Mouse (Mus musculus): ENCODE measurements around the gene Prcd.

The Prcd gene

GRCm38 (mm10) chr11:116690701-116691575, 37.6 kb downstream of the Prcd start:
- DNase-seq (ENCODE audit: low spot score in 2 of 2) = no peak

- no peak for DNase-seq (ENCODE audit: low spot score in 2 of 2)
Measured at GRCm38 (mm10) chr11:116693899-116694249, 40.5 kb downstream of the Prcd start.

GRCm38 (mm10) chr11:116694250-116695193, 41.2 kb downstream of the Prcd start:
- no peak for DNase-seq (ENCODE audit: low spot score in 2 of 2)

- DNase-seq (ENCODE audit: low spot score in 2 of 2) = no peak
Measured at GRCm38 (mm10) chr11:116695194-116695880, 42.0 kb downstream of the Prcd start.

GRCm38 (mm10) chr11:116696426-116696825, 43.1 kb downstream of the Prcd start:
- DNase-seq (ENCODE audit: low spot score in 2 of 2) = no peak

GRCm38 (mm10) chr11:116697521-116697920, 44.2 kb downstream of the Prcd start:
- DNase-seq (ENCODE audit: low spot score in 2 of 2) = no peak

GRCm38 (mm10) chr11:116701377-116701841, 48.1 kb downstream of the Prcd start:
- DNase-seq (ENCODE audit: low spot score in 2 of 2) = no peak

- no peak for DNase-seq (ENCODE audit: low spot score in 2 of 2)
Measured at GRCm38 (mm10) chr11:116704336-116705035, 51.2 kb downstream of the Prcd start.

- no peak for DNase-seq (ENCODE audit: low spot score in 2 of 2)
Measured at GRCm38 (mm10) chr11:116705204-116705608, 51.9 kb downstream of the Prcd start.

- DNase-seq (ENCODE audit: low spot score in 2 of 2) = no peak
Measured at GRCm38 (mm10) chr11:116706363-116706762, 53.0 kb downstream of the Prcd start.

GRCm38 (mm10) chr11:116710171-116710570, 56.8 kb downstream of the Prcd start:
- DNase-seq (ENCODE audit: low spot score in 2 of 2) = no peak

GRCm38 (mm10) chr11:116710793-116711192, 57.5 kb downstream of the Prcd start:
- DNase-seq (ENCODE audit: low spot score in 2 of 2) = no peak

GRCm38 (mm10) chr11:116714052-116714451, 60.7 kb downstream of the Prcd start:
- no peak for DNase-seq (ENCODE audit: low spot score in 2 of 2)
